Mouse (Mus musculus) liver, postnatal 0 days (tissue): ENCODE measurements around the gene Slc16a4.

Experiments used
- CTCF ChIP-seq: sonication (generic); IDR thresholded peaks from 2 replicates; pipeline ENCODE4 v1.5.1; 2016; ENCODE audit warnings: antibody characterized with exemption, low read depth
- EP300 ChIP-seq: IDR thresholded peaks from 2 replicates; pipeline ENCODE4 v1.6.1; 2016; ENCODE audit warnings: antibody characterized with exemption, low read depth, mild to moderate bottlenecking

DNA sequence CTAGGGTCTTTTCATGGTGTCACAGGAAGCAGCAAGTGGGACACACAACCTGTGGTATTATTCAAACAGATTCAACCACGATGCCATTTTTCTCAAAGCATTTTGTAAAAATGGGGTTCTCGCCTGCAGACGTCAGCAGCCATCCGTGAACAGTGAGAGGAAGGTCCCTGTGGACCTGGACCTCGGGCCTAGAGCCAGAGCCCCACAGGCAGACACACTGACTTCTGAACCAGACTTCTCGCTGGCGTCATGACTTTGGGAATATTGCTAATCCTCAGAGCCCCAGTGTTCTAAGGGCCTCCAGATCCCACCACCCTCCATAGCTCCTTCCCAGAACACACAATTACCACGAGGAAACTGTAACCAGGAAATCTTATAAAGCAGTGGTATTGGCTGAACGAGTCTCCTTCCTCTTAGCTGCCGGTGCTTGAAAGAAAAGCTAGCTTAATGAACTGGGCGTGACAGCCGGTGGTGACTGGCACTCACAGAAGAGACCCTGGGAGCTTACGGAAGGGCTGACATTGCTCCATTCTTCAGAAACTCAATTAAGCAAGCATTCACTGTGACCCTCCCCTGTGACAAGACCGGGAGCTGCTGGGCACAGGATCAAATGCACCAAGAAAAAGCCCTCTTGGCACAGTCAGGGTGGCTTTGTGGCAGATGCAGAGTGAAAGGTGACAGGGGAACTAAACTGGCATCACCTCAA is 49.5 kb upstream of the Slc16a4 start:
- no peak for TF ChIP-seq CTCF
- TF ChIP-seq EP300: no peak
